Mouse (Mus musculus): ENCODE data around the gene Rras2. TPM values are rescaled to one million over a fixed set of nuclear protein-coding genes. Genes with fewer than 3 reads are reported as not detected.

Gene Rras2
- polyA plus RNA-seq, 1 experiment from 2014 or later, result 39.0 TPM

DNA sequence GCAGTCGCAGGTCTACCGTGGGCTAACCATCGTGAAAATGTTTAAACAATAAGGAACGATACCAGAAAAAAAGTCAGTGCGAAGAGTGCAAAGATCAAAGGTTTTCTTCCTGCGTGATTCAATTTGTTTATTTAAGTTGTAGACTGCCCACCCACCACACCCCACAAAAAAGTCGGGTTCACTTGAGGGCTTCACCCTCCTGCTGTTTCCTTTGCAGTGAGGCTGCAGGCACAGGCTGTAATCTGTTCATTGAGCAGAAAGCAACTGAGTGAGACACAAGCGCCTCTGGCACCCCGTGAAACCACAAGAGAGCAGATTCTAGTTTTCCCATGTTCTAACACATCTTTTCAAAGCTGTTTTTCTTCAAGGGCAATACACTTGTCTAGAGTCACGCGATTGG is 29.6 kb downstream of the Rras2 start:
- H3K27ac ChIP-seq (replicated peaks; ENCODE audit: low read depth, low read length), result no peak overlapping the region
- no peak overlapping the region for H3K4me3 ChIP-seq (ENCODE audit: low read depth, low read length)
- no peak overlapping the region for H3K9ac ChIP-seq (ENCODE audit: low read depth, low read length)
- DNase-seq (ENCODE audit: low spot score), result peak; percentile 55
- WGBS, result 25% methylated on average over 11 of the region's 11 CpGs
- no peaks in the 10 kb centered on the region for H3K9me3 ChIP-seq (ENCODE audit: control insufficient read depth, low read length)
- H3K4me2 ChIP-seq (ENCODE audit: low read depth, low read length), result peak overlapping the region; percentile 10; the same call in 1 of the 2 replicates
- H3K27me3 ChIP-seq (replicated peaks; ENCODE audit: control insufficient read depth, insufficient read depth, low read length), result no peaks in the 10 kb centered on the region
- no peaks in the 10 kb centered on the region for H3K36me3 ChIP-seq (ENCODE audit: control insufficient read depth, insufficient read depth, low read length)
- peaks cover 8% of the 10 kb centered on the region; the same call in 1 of the 2 replicates for H3K4me1 ChIP-seq (ENCODE audit: control insufficient read depth, insufficient read depth, low read length)
- ATAC-seq (ENCODE audit: low read depth), result no peak

DNA sequence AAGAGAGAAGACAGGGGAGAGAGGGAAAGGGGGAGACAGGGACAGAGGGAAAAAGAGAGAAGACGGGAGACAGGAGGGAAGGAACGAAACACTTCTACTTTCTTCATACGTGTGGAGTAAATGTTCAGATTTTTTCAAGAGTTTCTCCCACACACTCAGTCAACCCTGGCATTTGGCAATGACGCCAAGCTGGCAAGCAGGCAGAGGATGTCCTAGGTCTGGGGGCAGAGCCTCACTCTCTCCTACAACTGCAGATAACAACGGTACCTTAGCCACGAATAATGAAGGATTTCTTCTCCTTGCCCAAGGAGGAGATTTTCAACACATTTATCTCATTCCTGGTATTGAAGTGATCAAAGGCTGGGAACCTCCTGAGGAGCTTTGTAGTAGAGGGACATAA is 30.2 kb downstream of the Rras2 start:
- no peak overlapping the region for H3K9ac ChIP-seq (ENCODE audit: low read depth, low read length)
- no peak for ATAC-seq (ENCODE audit: low read depth)
- H3K27ac ChIP-seq (replicated peaks; ENCODE audit: low read depth, low read length), result no peak overlapping the region

DNA sequence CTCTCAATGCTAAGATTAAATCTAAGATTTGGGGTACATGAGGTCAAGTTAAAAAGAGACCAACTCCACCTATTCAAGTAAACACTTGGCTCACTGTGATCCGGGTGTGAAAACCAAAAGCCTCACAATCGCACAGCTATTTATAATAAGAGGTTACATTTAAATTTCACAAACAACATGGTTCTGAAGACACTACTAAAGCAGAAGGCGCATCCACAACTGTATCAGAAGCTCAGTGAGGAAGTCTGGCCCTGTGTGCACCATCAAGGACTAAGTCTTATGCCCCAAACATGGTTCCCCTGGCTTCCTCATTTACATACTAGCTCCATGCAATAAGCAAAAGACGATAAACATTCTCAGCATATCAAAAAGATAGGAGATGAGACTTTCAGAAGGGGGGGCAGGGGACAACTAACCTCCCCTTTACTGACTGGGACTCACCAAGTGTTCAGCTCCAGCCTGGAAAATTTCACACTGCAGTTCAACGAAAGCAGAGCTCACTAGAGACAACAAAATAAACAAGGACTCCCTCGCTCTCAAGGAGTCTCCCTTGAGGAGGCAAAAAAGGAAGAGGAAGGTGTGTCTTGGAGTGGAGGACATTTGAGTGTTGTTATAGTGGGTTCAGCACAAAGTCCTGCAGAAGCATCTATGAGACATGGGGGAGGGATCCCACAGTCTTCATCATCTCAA is 31.4 kb downstream of the Rras2 start:
- Histone ChIP-seq H3K27ac (replicated peaks; ENCODE audit: low read depth, low read length) (no peak overlapping the region), H3K9ac (ENCODE audit: low read depth, low read length) (no peak overlapping the region), H3K36me3 (ENCODE audit: control insufficient read depth, insufficient read depth, low read length) (no peaks in the 10 kb centered on the region), H3K4me1 (ENCODE audit: control insufficient read depth, insufficient read depth, low read length) (peaks cover 15% of the 10 kb centered on the region), H3K4me3 (ENCODE audit: low read depth, low read length) (no peak overlapping the region), H3K27me3 (replicated peaks; ENCODE audit: control insufficient read depth, insufficient read depth, low read length) (no peaks in the 10 kb centered on the region), H3K9me3 (ENCODE audit: control insufficient read depth, low read length) (no peaks in the 10 kb centered on the region), H3K4me2 (ENCODE audit: low read depth, low read length) (no peak overlapping the region)
- WGBS, result 68% methylated on average over 6 of the region's 6 CpGs
- ATAC-seq (ENCODE audit: low read depth) (no peak), DNase-seq (ENCODE audit: low spot score) (no peak)

More for the DNA sequence above, 30.2 kb downstream of the Rras2 start:
- H3K36me3 ChIP-seq (ENCODE audit: control insufficient read depth, insufficient read depth, low read length), result no peaks in the 10 kb centered on the region
- no peak for DNase-seq (ENCODE audit: low spot score)
- no peaks in the 10 kb centered on the region for H3K9me3 ChIP-seq (ENCODE audit: control insufficient read depth, low read length)
- WGBS, result 54% methylated on average over 6 of the region's 6 CpGs
- no peaks in the 10 kb centered on the region for H3K27me3 ChIP-seq (replicated peaks; ENCODE audit: control insufficient read depth, insufficient read depth, low read length)
- H3K4me2 ChIP-seq (ENCODE audit: low read depth, low read length), result no peak overlapping the region
- peaks cover 8% of the 10 kb centered on the region; the same call in 1 of the 2 replicates for H3K4me1 ChIP-seq (ENCODE audit: control insufficient read depth, insufficient read depth, low read length)
- H3K4me3 ChIP-seq (ENCODE audit: low read depth, low read length), result no peak overlapping the region

DNA sequence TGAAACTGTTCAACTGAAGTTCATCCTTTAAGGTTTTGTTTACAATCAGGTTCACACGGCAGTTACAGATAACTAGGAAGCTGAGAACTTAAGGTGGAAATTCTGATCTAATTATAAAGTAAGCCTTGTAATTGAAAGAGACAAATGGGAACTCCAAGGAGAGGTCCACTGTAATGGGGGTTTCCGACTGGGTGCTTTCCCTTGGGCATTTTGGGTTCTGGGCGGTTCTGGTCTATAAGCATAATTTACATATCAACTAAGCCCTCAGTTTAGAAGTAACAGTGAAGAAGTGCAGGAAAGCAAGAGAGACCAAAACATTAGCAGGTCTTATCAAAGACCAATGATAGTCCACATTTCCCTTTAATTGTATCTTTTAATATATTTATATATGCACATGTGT is 33.8 kb downstream of the Rras2 start:
- Histone ChIP-seq H3K27ac (replicated peaks; ENCODE audit: low read depth, low read length) (no peak overlapping the region), H3K9ac (ENCODE audit: low read depth, low read length) (no peak overlapping the region), H3K4me1 (ENCODE audit: control insufficient read depth, insufficient read depth, low read length) (peaks cover 15% of the 10 kb centered on the region), H3K4me2 (ENCODE audit: low read depth, low read length) (no peak overlapping the region), H3K27me3 (replicated peaks; ENCODE audit: control insufficient read depth, insufficient read depth, low read length) (no peaks in the 10 kb centered on the region), H3K9me3 (ENCODE audit: control insufficient read depth, low read length) (no peaks in the 10 kb centered on the region), H3K36me3 (ENCODE audit: control insufficient read depth, insufficient read depth, low read length) (no peaks in the 10 kb centered on the region), H3K4me3 (ENCODE audit: low read depth, low read length) (no peak overlapping the region)
- WGBS, result 76% methylated on average over 3 of the region's 3 CpGs
- DNase-seq (ENCODE audit: low spot score) (no peak), ATAC-seq (ENCODE audit: low read depth) (no peak)

DNA sequence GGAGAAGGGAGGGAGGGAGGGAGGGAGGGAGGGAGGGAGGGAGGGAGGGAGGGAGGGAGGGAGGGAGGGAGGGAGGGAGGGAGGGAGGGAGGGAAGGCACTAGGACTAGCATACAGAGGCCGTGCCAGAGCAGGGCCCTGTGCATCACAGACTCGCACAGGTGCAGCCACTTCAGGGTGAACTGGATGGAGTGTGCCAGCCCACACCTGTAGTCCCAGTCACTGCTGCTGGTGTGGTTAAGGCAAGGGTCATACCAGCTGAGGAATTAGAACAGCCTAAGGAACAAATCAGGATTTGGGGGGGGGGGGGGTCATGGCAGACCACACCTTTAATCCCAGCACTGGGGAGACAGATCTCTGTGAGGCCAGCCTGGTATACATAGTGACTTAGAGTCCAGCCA is 34.5 kb downstream of the Rras2 start:
- Histone ChIP-seq H3K9ac (ENCODE audit: low read depth, low read length) (no peak overlapping the region), H3K4me3 (ENCODE audit: low read depth, low read length) (no peak overlapping the region), H3K4me2 (ENCODE audit: low read depth, low read length) (no peak overlapping the region), H3K27me3 (replicated peaks; ENCODE audit: control insufficient read depth, insufficient read depth, low read length) (no peaks in the 10 kb centered on the region), H3K27ac (replicated peaks; ENCODE audit: low read depth, low read length) (no peak overlapping the region), H3K36me3 (ENCODE audit: control insufficient read depth, insufficient read depth, low read length) (no peaks in the 10 kb centered on the region), H3K9me3 (ENCODE audit: control insufficient read depth, low read length) (no peaks in the 10 kb centered on the region), H3K4me1 (ENCODE audit: control insufficient read depth, insufficient read depth, low read length) (peaks cover 15% of the 10 kb centered on the region)
- 73% methylated on average over 2 of the region's 2 CpGs for WGBS
- 0 out of 2 replicates have a peak, but pooled peaks have one; percentile 37 for ATAC-seq (ENCODE audit: low read depth)
- DNase-seq (ENCODE audit: low spot score), result no peak

DNA sequence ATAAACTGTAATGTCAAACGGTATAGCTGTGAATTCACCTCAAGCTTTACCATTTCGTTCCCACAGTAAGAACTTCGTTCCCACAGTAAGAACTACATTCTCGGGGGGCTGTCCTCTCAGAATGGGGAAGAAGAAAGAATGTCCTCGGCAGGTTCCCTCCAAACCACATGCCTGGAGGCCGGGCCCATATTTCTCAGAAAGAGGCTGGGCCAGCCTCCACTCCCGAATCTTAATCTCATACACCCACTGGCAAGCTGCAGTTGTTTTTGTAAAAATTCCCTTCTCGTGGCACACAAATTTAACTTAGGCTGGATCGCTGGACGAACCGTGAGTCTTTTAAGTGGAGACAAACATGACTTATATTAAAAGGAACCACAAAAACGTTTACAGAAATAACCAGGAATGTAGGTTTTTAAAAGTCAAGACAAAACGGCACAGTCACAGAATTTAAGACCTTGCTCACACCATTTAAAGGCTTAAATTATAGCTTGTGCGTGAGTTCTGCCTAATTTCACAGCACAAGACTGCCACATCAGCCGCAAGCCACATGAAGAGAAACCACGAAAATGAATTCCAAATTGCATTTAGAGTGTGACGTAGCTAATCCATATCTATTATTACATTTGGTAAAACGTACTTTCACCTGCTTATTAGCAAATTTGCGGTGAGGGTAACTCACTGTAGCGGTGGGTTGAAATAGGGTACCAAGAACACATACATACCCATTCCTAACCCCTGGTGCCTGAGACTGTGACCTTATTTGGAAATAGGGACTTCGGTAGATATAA is 35.8 kb downstream of the Rras2 start:
- H3K4me3 ChIP-seq (ENCODE audit: low read depth, low read length), result no peak overlapping the region
- no peaks in the 10 kb centered on the region for H3K36me3 ChIP-seq (ENCODE audit: control insufficient read depth, insufficient read depth, low read length)
- 58% methylated on average over 21 of the region's 21 CpGs for WGBS
- ATAC-seq (ENCODE audit: low read depth) (no peak), DNase-seq (ENCODE audit: low spot score) (peak; percentile 29)
- no peaks in the 10 kb centered on the region for H3K27me3 ChIP-seq (replicated peaks; ENCODE audit: control insufficient read depth, insufficient read depth, low read length)
- peaks cover 7% of the 10 kb centered on the region; the same call in 1 of the 2 replicates for H3K4me1 ChIP-seq (ENCODE audit: control insufficient read depth, insufficient read depth, low read length)
- H3K9me3 ChIP-seq (ENCODE audit: control insufficient read depth, low read length), result no peaks in the 10 kb centered on the region
- no peak overlapping the region for H3K27ac ChIP-seq (replicated peaks; ENCODE audit: low read depth, low read length)
- H3K9ac ChIP-seq (ENCODE audit: low read depth, low read length), result no peak overlapping the region
- no peak overlapping the region for H3K4me2 ChIP-seq (ENCODE audit: low read depth, low read length)

DNA sequence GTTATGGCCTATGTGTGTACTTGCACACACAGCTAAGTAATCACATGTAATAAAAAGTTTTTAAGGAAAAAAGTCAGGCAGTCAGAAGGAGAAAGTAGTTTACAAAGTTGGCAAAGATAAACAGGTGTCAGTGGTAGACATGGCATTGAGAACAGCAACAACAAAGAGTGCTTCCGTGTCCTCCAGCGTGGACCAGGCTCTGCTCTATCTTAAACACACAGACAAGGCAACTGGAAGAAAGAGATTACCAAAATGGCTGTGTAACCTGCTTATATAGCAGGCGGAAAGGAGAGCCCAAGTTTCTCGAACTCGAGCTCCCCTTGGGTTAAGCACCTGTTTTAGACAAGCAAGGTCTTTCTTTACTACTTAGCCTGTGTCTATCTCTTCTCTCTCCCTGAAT is 37.3 kb downstream of the Rras2 start:
- ATAC-seq (ENCODE audit: low read depth) (no peak), DNase-seq (ENCODE audit: low spot score) (no peak)
- Histone ChIP-seq H3K27me3 (replicated peaks; ENCODE audit: control insufficient read depth, insufficient read depth, low read length) (no peaks in the 10 kb centered on the region), H3K4me3 (ENCODE audit: low read depth, low read length) (no peak overlapping the region), H3K27ac (replicated peaks; ENCODE audit: low read depth, low read length) (no peak overlapping the region), H3K9me3 (ENCODE audit: control insufficient read depth, low read length) (no peaks in the 10 kb centered on the region), H3K4me1 (ENCODE audit: control insufficient read depth, insufficient read depth, low read length) (peaks cover 7% of the 10 kb centered on the region; the same call in 1 of the 2 replicates), H3K9ac (ENCODE audit: low read depth, low read length) (no peak overlapping the region), H3K4me2 (ENCODE audit: low read depth, low read length) (no peak overlapping the region), H3K36me3 (ENCODE audit: control insufficient read depth, insufficient read depth, low read length) (no peaks in the 10 kb centered on the region)
- WGBS, result 96% methylated on average over 5 of the region's 5 CpGs

DNA sequence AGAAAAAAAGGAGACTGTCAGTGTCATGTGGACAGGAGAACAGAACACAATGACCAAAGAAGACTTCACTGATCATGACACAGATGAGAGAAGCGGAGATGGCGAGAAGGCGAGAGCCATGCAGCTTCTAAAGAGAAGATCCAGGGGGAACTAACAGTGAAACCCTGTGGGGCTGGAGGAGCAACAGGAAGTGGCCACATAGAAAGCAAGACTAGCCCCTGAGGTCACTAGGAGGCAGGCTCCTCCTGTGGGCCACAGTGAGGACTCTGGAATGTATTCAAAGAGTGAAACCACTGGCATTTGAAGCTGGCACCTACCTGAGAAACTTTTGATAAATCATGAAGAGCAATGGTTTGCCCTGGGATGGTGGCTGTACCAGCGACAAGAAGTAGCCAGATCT is 38.2 kb downstream of the Rras2 start:
- Histone ChIP-seq H3K9me3 (ENCODE audit: control insufficient read depth, low read length) (no peaks in the 10 kb centered on the region), H3K4me3 (ENCODE audit: low read depth, low read length) (no peak overlapping the region), H3K36me3 (ENCODE audit: control insufficient read depth, insufficient read depth, low read length) (no peaks in the 10 kb centered on the region), H3K27me3 (replicated peaks; ENCODE audit: control insufficient read depth, insufficient read depth, low read length) (no peaks in the 10 kb centered on the region), H3K4me2 (ENCODE audit: low read depth, low read length) (no peak overlapping the region), H3K27ac (replicated peaks; ENCODE audit: low read depth, low read length) (no peak overlapping the region), H3K4me1 (ENCODE audit: control insufficient read depth, insufficient read depth, low read length) (peaks cover 7% of the 10 kb centered on the region; the same call in 1 of the 2 replicates), H3K9ac (ENCODE audit: low read depth, low read length) (no peak overlapping the region)
- no peak for DNase-seq (ENCODE audit: low spot score)
- no peak for ATAC-seq (ENCODE audit: low read depth)
- WGBS, result 94% methylated on average over 4 of the region's 4 CpGs

Measured in embryonic facial prominence, embryonic 14.5 days (tissue).